Mouse (Mus musculus) left cerebral cortex, postnatal 4 days (tissue): ENCODE data around the gene Foxe3. TPM values are rescaled to one million over a fixed set of nuclear protein-coding genes. Genes with fewer than 3 reads are reported as not detected.
A peak's percentile ranks its signal among the peaks of the same experiment; 100 is the strongest.

Experiments used
- DNase-seq: peaks from one replicate; pipeline ENCODE4 v3.0.0-alpha.2; 2022
- intact Hi-C: fragments of 180-260 bp; cut with DNase I; formaldehyde crosslinking; loops from one replicate; pipeline ENCODE4 v1.15.1; 2025
- total RNA-seq, 2 experiments: library from RNA; stranded (reverse); gene quantifications; 2 replicates each; pipeline ENCODE4 v1.2.3; 2021

Gene Foxe3
- total RNA-seq, 2 experiments from 2014 or later = not detected

GRCm38 (mm10) chr4:114900866-114901642 lies 24.8 kb downstream of the Foxe3 start:
- DNase-seq = no peak
- intact Hi-C loops = loop anchor here (5.0 kb wide), 1 partner anchor 156 kb away; the partner anchor contains the start of gene Tal1

GRCm38 (mm10) chr4:114899885-114900284 lies 25.9 kb downstream of the Foxe3 start:
- DNase-seq = no peak
- intact Hi-C loops = loop anchor here (5.0 kb wide), 1 partner anchor 157 kb away; the partner anchor contains the start of gene Tal1

- peak; percentile 49 for DNase-seq
- intact Hi-C loops = no loop called here
Observed at GRCm38 (mm10) chr4:114897853-114898252, 28.0 kb downstream of the Foxe3 start.

GRCm38 (mm10) chr4:114882232-114882631 lies 43.6 kb downstream of the Foxe3 start:
- intact Hi-C loops = no loop called here
- DNase-seq = no peak

- intact Hi-C loops = no loop called here
- peak; percentile 42 for DNase-seq
Observed at GRCm38 (mm10) chr4:114876441-114876972, 49.3 kb downstream of the Foxe3 start.

Other genes with a start within 250 kb of the Foxe3 start
- gene Gm12830, start 104.3 kb downstream of the Foxe3 start, total RNA-seq = not detected
- 1 to 10 TPM in 1 of 2 experiments, under 1 TPM in 1; 0.76 to 1.2 TPM for gene Foxd2, start 17.1 kb downstream of the Foxe3 start, total RNA-seq
- 100 to 1,000 TPM; 141 to 149 TPM for gene Cmpk1, start 61.2 kb upstream of the Foxe3 start, total RNA-seq
- 1 to 10 TPM; 2.9 to 3.1 TPM for gene Stil, start 74.1 kb upstream of the Foxe3 start, total RNA-seq
- 1 to 10 TPM; 2.1 to 2.4 TPM for gene Tal1, start 130.4 kb upstream of the Foxe3 start, total RNA-seq
- gene Pdzk1ip1, start 162.7 kb upstream of the Foxe3 start, total RNA-seq = under 1 TPM; 0.84 to 0.95 TPM
- 10 to 100 TPM; 21.1 to 22.1 TPM for gene Cyp4x1, start 208.3 kb upstream of the Foxe3 start, total RNA-seq